ENCODE assay signal across 12 mouse cellular contexts in genomic region chr19:47316288-47317062, GRCm38 (mm10).
DNase-seq lines count a peak whose midpoint lies in the region; ATAC-seq and TF ChIP-seq lines count a peak whose summit lies in the region.
"Had no signal": no experiment of that assay in that cellular context is flagged by ENCODE, and none has a peak within 500 bp of the region (broad histone marks: within the 10 kb centered on the region; RNA-seq: fewer than 3 reads in every experiment).

No protein-coding gene starts in this region.

- no peak for TF ChIP-seq POLR2A in olfactory bulb, adult 2 months (IDR thresholded peaks at IDR 0.05; ENCODE audit: insufficient read depth, low read depth, low read length)

- peak overlapping the region; percentile 56 for H3K4me2 ChIP-seq in lung, embryonic 16.5 days (ENCODE audit: low read depth, low read length)

- DNase-seq in gastrocnemius, postnatal 14 days = peak; percentile 62
- DNase-seq in gastrocnemius, postnatal 10 days = no peak
- DNase-seq in lung, postnatal 14 days = no peak
- no peak for DNase-seq in heart, embryonic 10.5 days (ENCODE audit: low spot score)
- DNase-seq in frontal cortex, postnatal 25 days (ENCODE audit: low spot score in 2 of 2) = no peak
- DNase-seq in left cerebral cortex, adult 2 months (ENCODE audit: extremely low spot score in 1 of 2, low spot score in 2 of 2) = no peak
- DNase-seq: adrenal gland, adult 2 months; cerebellum, adult 8-10 months; thymus, postnatal 25 days had no signal

- H3K4me3 ChIP-seq in lung, embryonic 16.5 days (ENCODE audit: low read length) = peak overlapping the region; percentile 27
- H3K4me3 ChIP-seq in heart, embryonic 10.5 days = no peak overlapping the region
- H3K4me3 ChIP-seq in olfactory bulb, adult 2 months (ENCODE audit: insufficient read depth, low read depth, low read length) = no peak overlapping the region
- H3K4me3 ChIP-seq in left cerebral cortex, adult 2 months = no peak overlapping the region

- no peaks in the 10 kb centered on the region for H3K9me3 ChIP-seq in lung, embryonic 16.5 days (ENCODE audit: control insufficient read depth, low read length)
- H3K9me3 ChIP-seq in heart, embryonic 10.5 days = no peaks in the 10 kb centered on the region

- H3K4me1 ChIP-seq in lung, embryonic 16.5 days (replicated peaks; ENCODE audit: control insufficient read depth, insufficient read depth, low read length) = peaks cover 82% of the 10 kb centered on the region
- H3K4me1 ChIP-seq in heart, embryonic 10.5 days = peaks cover 100% of the 10 kb centered on the region
- peaks cover 86% of the 10 kb centered on the region for H3K4me1 ChIP-seq in olfactory bulb, adult 2 months (ENCODE audit: control insufficient read depth, insufficient read depth, low read length)

- no peak for ATAC-seq in lung, embryonic 16.5 days (ENCODE audit: low read depth)
- ATAC-seq: midbrain, embryonic 16.5 days had no signal

- peak overlapping the region; percentile 88 for H3K27ac ChIP-seq in lung, embryonic 16.5 days (ENCODE audit: low read length)
- peak overlapping the region; percentile 94; the same call in 1 of the 2 replicates for H3K27ac ChIP-seq in heart, embryonic 10.5 days
- peak overlapping the region; percentile 89 for H3K27ac ChIP-seq in olfactory bulb, adult 2 months (ENCODE audit: insufficient read depth, low read depth, low read length)
- H3K27ac ChIP-seq in left cerebral cortex, adult 2 months = no peak overlapping the region

- no peak for TF ChIP-seq CTCF in olfactory bulb, adult 2 months (IDR thresholded peaks at IDR 0.05; ENCODE audit: insufficient read depth, low read depth, low read length)
- TF ChIP-seq CTCF in left cerebral cortex, adult 2 months (IDR thresholded peaks at IDR 0.05) = no peak

- intact Hi-C loops in gastrocnemius, postnatal 14 days (cut with DNase I; ENCODE audit: low total_unique reads) = no loop called here
- intact Hi-C loops in left cerebral cortex, adult 2 months (cut with DNase I) = no loop called here

- peak overlapping the region; percentile 60; the same call in 1 of the 2 replicates for H3K9ac ChIP-seq in lung, embryonic 16.5 days (ENCODE audit: low read length)

- H3K27me3 ChIP-seq in lung, embryonic 16.5 days (ENCODE audit: control insufficient read depth, insufficient read depth, low read depth, low read length) = no peaks in the 10 kb centered on the region
- no peaks in the 10 kb centered on the region for H3K27me3 ChIP-seq in heart, embryonic 10.5 days (ENCODE audit: insufficient read depth, poor library complexity, severe bottlenecking)

- WGBS in lung, embryonic 16.5 days = 52% methylated on average over 19 of the region's 19 CpGs
- WGBS in heart, embryonic 10.5 days = 74% methylated on average over 19 of the region's 19 CpGs
- 56% methylated on average over 19 of the region's 19 CpGs for WGBS in olfactory bulb, adult 2 months

- H3K36me3 ChIP-seq in lung, embryonic 16.5 days (ENCODE audit: control insufficient read depth, insufficient read depth, low read length) = peaks cover 3% of the 10 kb centered on the region
- H3K36me3 ChIP-seq in heart, embryonic 10.5 days = peaks cover 15% of the 10 kb centered on the region; the same call in 1 of the 2 replicates
